Mouse (Mus musculus): ENCODE results near the gene Ide.

GRCm38 (mm10) chr19:37301733-37302132, 35.9 kb downstream of the Ide start:
- TF ChIP-seq CTCF (conservative IDR thresholded peaks at IDR 0.05; ENCODE audit: insufficient read depth, insufficient read length, low read depth, low read length) (no peak), POLR2A (IDR thresholded peaks at IDR 0.05; ENCODE audit: low read depth, low read length) (no peak)
